Mouse (Mus musculus): ENCODE results near the gene Gm6377.

The Gm6377 gene

GRCm38 (mm10) chrX:109196468-109196867 lies at the start of gene Gm6377:
Gm6377 (plus strand) TSS chrX:109196756.
- DNase-seq: no peak

GRCm38 (mm10) chrX:109147108-109147507 lies 49.4 kb upstream of the Gm6377 start:
- no peak for DNase-seq

- DNase-seq: no peak
Measured at GRCm38 (mm10) chrX:109151228-109151627, 45.3 kb upstream of the Gm6377 start.

- no peak for DNase-seq
Measured at GRCm38 (mm10) chrX:109160326-109160725, 36.2 kb upstream of the Gm6377 start.

GRCm38 (mm10) chrX:109160901-109161300 lies 35.7 kb upstream of the Gm6377 start:
- DNase-seq: no peak

GRCm38 (mm10) chrX:109175038-109175437 lies 21.5 kb upstream of the Gm6377 start:
- DNase-seq: peak; percentile 4 to 19

- no peak for DNase-seq
Measured at GRCm38 (mm10) chrX:109175470-109175869, 21.1 kb upstream of the Gm6377 start.

GRCm38 (mm10) chrX:109184706-109185478 lies 11.7 kb upstream of the Gm6377 start:
- no peak for DNase-seq

GRCm38 (mm10) chrX:109189607-109190006 lies 6.9 kb upstream of the Gm6377 start:
- DNase-seq: no peak

GRCm38 (mm10) chrX:109190969-109191368 lies 5.6 kb upstream of the Gm6377 start:
- DNase-seq: peak; percentile 9 to 38

GRCm38 (mm10) chrX:109191436-109191835 lies 5.1 kb upstream of the Gm6377 start:
- DNase-seq: peak; percentile 1 to 5

GRCm38 (mm10) chrX:109207843-109208242 lies 11.3 kb downstream of the Gm6377 start:
- no peak for DNase-seq

GRCm38 (mm10) chrX:109228720-109229119 lies 32.2 kb downstream of the Gm6377 start:
- no peak for DNase-seq

GRCm38 (mm10) chrX:109235383-109236036 lies 39.0 kb downstream of the Gm6377 start:
- no peak for DNase-seq

GRCm38 (mm10) chrX:109238163-109238562 lies 41.6 kb downstream of the Gm6377 start:
- no peak for DNase-seq
